Mouse (Mus musculus) stomach, postnatal 0 days (tissue): Measurements from ENCODE around the gene Col17a1.

ENCODE experiments used
- CTCF ChIP-seq: IDR thresholded peaks from 2 replicates; pipeline ENCODE4 v1.5.1; 2016; ENCODE audit warnings: antibody characterized with exemption, low read depth, mild to moderate bottlenecking, moderate library complexity
- EP300 ChIP-seq: optimal IDR thresholded peaks from 2 replicates; pipeline ENCODE3; 2016; ENCODE audit warnings: antibody characterized with exemption

- TF ChIP-seq CTCF, result no peak
- TF ChIP-seq EP300, result no peak
Observed at GRCm38 (mm10) chr19:47730691-47731070, 38.8 kb upstream of the Col17a1 start.
